Mouse (Mus musculus) kidney, postnatal 0 days (tissue): Measurements from ENCODE around the gene Defb5. TPM values are rescaled to one million over a fixed set of nuclear protein-coding genes. Genes with fewer than 3 reads are reported as not detected.

Experiments used
- polyA plus RNA-seq: library from polyadenylated mRNA; unstranded; fragments of >200 nt; fragmentation: Nextera tagmentation; extraction: Ambion mirVana; gene quantifications from 2 replicates; pipeline ENCODE4 v1.2.1, GENCODE M21; 2015

The Defb5 gene
- polyA plus RNA-seq, 1 experiment from 2014 or later = not detected

Other genes starting within 250 kb of the Defb5 start
- gene Defb38, start 221.0 kb upstream of the Defb5 start, polyA plus RNA-seq = not detected in 2 replicates
- not detected in 2 replicates for gene Defb39, start 182.8 kb upstream of the Defb5 start, polyA plus RNA-seq
- gene Defb12, start 132.7 kb upstream of the Defb5 start, polyA plus RNA-seq = 0.16 and 0.23 TPM in 2 replicates
- not detected in 2 replicates for gene Defb34, start 123.8 kb upstream of the Defb5 start, polyA plus RNA-seq
- 0.24 TPM in 1 of 2 replicates, not detected in the other for gene Gm45826, start 106.8 kb upstream of the Defb5 start, polyA plus RNA-seq
- gene Defb14, start 53.2 kb upstream of the Defb5 start, polyA plus RNA-seq = not detected in 2 replicates
- gene Defb4, start 48.9 kb upstream of the Defb5 start, polyA plus RNA-seq = not detected in 2 replicates
- gene Defb6, start 22.1 kb upstream of the Defb5 start, polyA plus RNA-seq = not detected in 2 replicates
- gene Defb46, start 7.7 kb upstream of the Defb5 start, polyA plus RNA-seq = not detected in 2 replicates
- gene Defb3, start 45.8 kb downstream of the Defb5 start, polyA plus RNA-seq = not detected in 2 replicates
- not detected in 2 replicates for gene Defb8, start 200.0 kb downstream of the Defb5 start, polyA plus RNA-seq
- not detected in 2 replicates for gene Defb7, start 247.5 kb downstream of the Defb5 start, polyA plus RNA-seq